Mouse (Mus musculus) embryonic facial prominence, embryonic 13.5 days (tissue): ENCODE data around the gene Lcn6. TPM values are rescaled to one million over a fixed set of nuclear protein-coding genes. Genes with fewer than 3 reads are reported as not detected.
"Not testable (repeated sequence)": the region's sequence is repeated elsewhere in the genome, so short reads cannot be mapped to it uniquely, and the experiment has no call there.

Experiments
- ATAC-seq: fragments of 200-750 bp; cut with Nextera tagmentation; 2 replicates; pipeline ENCODE4 v1.8.0; 2017; ENCODE audit warnings: low read depth; ENCODE audit not compliant: insufficient number of reproducible peaks, insufficient read depth, low FRiP score, low TSS enrichment
- H3K27ac ChIP-seq: fragments of 300-500 bp; sonication (generic); 2 replicates; pipeline ENCODE4 v1.5.1; 2015; ENCODE audit warnings: moderate library complexity, mild to moderate bottlenecking, inconsistent platforms
- H3K27me3 ChIP-seq: fragments of 300-500 bp; sonication (generic); 2 replicates; pipeline ENCODE4 v1.6.1; 2015; ENCODE audit warnings: mild to moderate bottlenecking, inconsistent platforms
- H3K36me3 ChIP-seq: fragments of 300-500 bp; sonication (generic); 2 replicates; pipeline ENCODE4 v1.6.1; 2015; ENCODE audit warnings: mild to moderate bottlenecking, inconsistent platforms
- H3K4me1 ChIP-seq: fragments of 300-500 bp; sonication (generic); 2 replicates; pipeline ENCODE4 v1.6.1; 2015; ENCODE audit warnings: inconsistent platforms
- H3K4me2 ChIP-seq: fragments of 300-500 bp; sonication (generic); 2 replicates; pipeline ENCODE4 v1.6.1; 2015; ENCODE audit warnings: moderate library complexity, mild to moderate bottlenecking, inconsistent platforms
- H3K4me3 ChIP-seq: fragments of 300-500 bp; sonication (generic); 2 replicates; pipeline ENCODE4 v1.5.1; 2015; ENCODE audit warnings: mild to moderate bottlenecking, inconsistent platforms
- H3K9ac ChIP-seq: fragments of 300-500 bp; sonication (generic); 2 replicates; pipeline ENCODE4 v1.6.1; 2015; ENCODE audit warnings: mild to moderate bottlenecking, inconsistent platforms
- H3K9me3 ChIP-seq: fragments of 300-500 bp; sonication (generic); 2 replicates; pipeline ENCODE4 v1.6.1; 2016; ENCODE audit warnings: inconsistent platforms
- WGBS: fragments of 180-500 bp; shearing (Covaris S2); methylation state at CpG from one replicate; pipeline ENCODE4 v1.1.7; 2015; ENCODE audit warnings: mixed read lengths; 5-methylcytosine and 5-hydroxymethylcytosine counted together
- polyA plus RNA-seq: library from polyadenylated mRNA; unstranded; fragments of >200 nt; fragmentation: Nextera tagmentation; extraction: Ambion mirVana; gene quantifications from 2 replicates; pipeline ENCODE4 v1.2.1, GENCODE M21; 2015

Lcn6 gene
- polyA plus RNA-seq, 1 experiment from 2014 or later, result not detected

GRCm38 (mm10) chr2:25661245-25661970 lies 15.2 kb upstream of the Lcn6 start:
- WGBS, result 83% methylated on average over 6 of the region's 6 CpGs
- Histone ChIP-seq H3K9me3 (no peaks in the 10 kb centered on the region), H3K27me3 (no peaks in the 10 kb centered on the region), H3K4me2 (no peak overlapping the region), H3K9ac (no peak overlapping the region), H3K27ac (no peak overlapping the region), H3K36me3 (no peaks in the 10 kb centered on the region), H3K4me1 (no peaks in the 10 kb centered on the region), H3K4me3 (no peak overlapping the region)
- ATAC-seq, result no peak

GRCm38 (mm10) chr2:25663511-25663910 lies 13.1 kb upstream of the Lcn6 start:
- no peaks in the 10 kb centered on the region for H3K36me3 ChIP-seq
- WGBS, result 53% methylated on average over 1 of the region's 1 CpGs

DNA sequence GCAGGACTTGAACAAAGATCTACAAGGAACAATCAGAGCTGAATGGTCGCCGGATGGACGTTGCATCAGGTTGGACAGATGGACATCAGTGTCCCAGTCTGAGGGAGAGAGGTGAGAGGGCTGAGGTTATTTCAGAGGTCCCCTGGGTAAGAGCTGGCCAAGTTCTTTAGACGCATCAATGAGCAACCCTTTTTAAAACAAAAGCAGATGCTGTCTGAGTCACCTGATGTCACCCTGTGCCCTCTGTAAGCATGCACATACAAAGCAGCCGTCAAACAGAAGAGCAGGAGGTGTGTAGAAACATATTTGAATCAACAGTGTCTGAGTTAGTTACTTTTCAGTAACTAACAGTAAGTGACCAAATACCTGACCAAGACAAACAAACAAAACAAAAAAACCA lies 12.5 kb upstream of the Lcn6 start:
- H3K4me1 ChIP-seq, result no peaks in the 10 kb centered on the region
- H3K4me3 ChIP-seq, result no peak overlapping the region
- H3K9me3 ChIP-seq, result no peaks in the 10 kb centered on the region
- H3K36me3 ChIP-seq, result no peaks in the 10 kb centered on the region
- no peaks in the 10 kb centered on the region for H3K27me3 ChIP-seq
- no peak for ATAC-seq
- no peak overlapping the region for H3K4me2 ChIP-seq
- no peak overlapping the region for H3K27ac ChIP-seq
- WGBS, result 71% methylated on average over 5 of the region's 5 CpGs
- no peak overlapping the region for H3K9ac ChIP-seq

More at GRCm38 (mm10) chr2:25663511-25663910, 13.1 kb upstream of the Lcn6 start:
- Histone ChIP-seq H3K4me2 (no peak overlapping the region), H3K27ac (no peak overlapping the region), H3K4me1 (no peaks in the 10 kb centered on the region), H3K9ac (no peak overlapping the region), H3K4me3 (no peak overlapping the region), H3K27me3 (no peaks in the 10 kb centered on the region), H3K9me3 (no peaks in the 10 kb centered on the region)
- no peak for ATAC-seq

DNA sequence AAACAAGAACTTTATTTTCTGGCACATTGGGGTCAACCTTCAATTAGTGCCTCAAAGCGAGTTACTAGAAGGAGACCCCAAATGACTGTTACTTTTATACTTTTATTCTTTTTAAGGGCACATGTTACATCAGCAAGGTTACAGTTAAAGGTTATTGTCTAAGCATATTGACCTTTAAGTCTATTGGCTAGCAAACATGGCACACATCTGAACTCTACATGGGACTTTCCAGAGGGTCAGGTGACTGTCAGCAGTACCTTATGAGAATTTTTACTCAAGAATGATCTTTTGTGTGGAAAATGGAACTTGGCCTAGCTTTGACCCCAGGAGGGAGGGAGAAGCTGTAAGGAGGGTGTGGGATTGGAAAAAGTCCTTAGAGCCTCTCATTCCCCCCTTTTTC lies 10.1 kb upstream of the Lcn6 start:
- Histone ChIP-seq H3K27me3 (no peaks in the 10 kb centered on the region), H3K4me3 (no peak overlapping the region), H3K36me3 (no peaks in the 10 kb centered on the region), H3K27ac (no peak overlapping the region), H3K9me3 (no peaks in the 10 kb centered on the region), H3K4me2 (no peak overlapping the region), H3K9ac (no peak overlapping the region), H3K4me1 (no peaks in the 10 kb centered on the region)
- 70% methylated on average over 1 of the region's 1 CpGs for WGBS
- no peak for ATAC-seq

DNA sequence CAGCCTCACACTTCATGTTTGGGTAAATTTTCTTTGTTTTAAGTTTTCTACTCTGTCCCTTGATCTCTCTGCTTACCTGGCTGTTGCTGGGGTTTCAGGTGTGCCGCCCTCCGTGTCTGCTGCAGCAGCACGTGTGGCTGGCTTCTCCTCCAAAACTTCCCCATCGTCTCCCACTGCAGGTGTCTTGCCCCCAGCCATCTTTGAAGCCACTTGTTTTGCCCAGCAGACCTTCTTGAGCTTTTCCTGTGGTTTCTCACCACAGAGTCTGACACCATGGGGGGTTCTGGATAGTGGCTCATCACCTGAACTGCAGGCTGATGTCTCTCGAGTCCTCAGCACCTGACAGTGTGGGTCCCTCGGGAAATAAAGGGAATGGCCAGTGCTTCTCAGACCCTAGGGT lies 3.0 kb downstream of the Lcn6 start:
- H3K27ac ChIP-seq, result no peak overlapping the region
- H3K27me3 ChIP-seq, result 0 out of 2 replicates have a peak, but pooled peaks cover 1% of the 10 kb centered on the region
- no peak for ATAC-seq
- no peaks in the 10 kb centered on the region for H3K36me3 ChIP-seq
- no peaks in the 10 kb centered on the region for H3K9me3 ChIP-seq
- no peak overlapping the region for H3K4me2 ChIP-seq
- H3K9ac ChIP-seq, result no peak overlapping the region
- H3K4me3 ChIP-seq, result no peak overlapping the region
- 74% methylated on average over 6 of the region's 6 CpGs for WGBS
- 0 out of 2 replicates have a peak, but pooled peaks cover 3% of the 10 kb centered on the region for H3K4me1 ChIP-seq

GRCm38 (mm10) chr2:25682426-25682825 lies 5.8 kb downstream of the Lcn6 start, which contains the start of gene Lcn10:
Lcn10 (plus strand) TSS chr2:25682726.
- H3K27me3 ChIP-seq, result 0 out of 2 replicates have a peak, but pooled peaks cover 3% of the 10 kb centered on the region
- no peaks in the 10 kb centered on the region for H3K36me3 ChIP-seq
- H3K27ac ChIP-seq, result no peak within 1 kb of the TSS
- H3K4me2 ChIP-seq, result no peak within 1 kb of the TSS
- no peak within 1 kb of the TSS for H3K4me3 ChIP-seq
- H3K4me1 ChIP-seq, result 0 out of 2 replicates have a peak, but pooled peaks cover 3% of the 10 kb centered on the region
- no peaks in the 10 kb centered on the region for H3K9me3 ChIP-seq
- no peak within 1 kb of the TSS for H3K9ac ChIP-seq
- 68% methylated on average over 2 of the region's 2 CpGs for WGBS
- no peak for ATAC-seq

GRCm38 (mm10) chr2:25686941-25687340 lies 10.4 kb downstream of the Lcn6 start:
- ATAC-seq, result no peak
- H3K9me3 ChIP-seq, result no peaks in the 10 kb centered on the region
- no peak overlapping the region for H3K9ac ChIP-seq
- 45% methylated on average over 2 of the region's 4 CpGs for WGBS
- no peak overlapping the region for H3K4me3 ChIP-seq
- H3K4me2 ChIP-seq, result no peak overlapping the region
- H3K27ac ChIP-seq, result no peak overlapping the region
- H3K36me3 ChIP-seq, result no peaks in the 10 kb centered on the region
- 0 out of 2 replicates have a peak, but pooled peaks cover 3% of the 10 kb centered on the region for H3K27me3 ChIP-seq
- H3K4me1 ChIP-seq, result no peaks in the 10 kb centered on the region

DNA sequence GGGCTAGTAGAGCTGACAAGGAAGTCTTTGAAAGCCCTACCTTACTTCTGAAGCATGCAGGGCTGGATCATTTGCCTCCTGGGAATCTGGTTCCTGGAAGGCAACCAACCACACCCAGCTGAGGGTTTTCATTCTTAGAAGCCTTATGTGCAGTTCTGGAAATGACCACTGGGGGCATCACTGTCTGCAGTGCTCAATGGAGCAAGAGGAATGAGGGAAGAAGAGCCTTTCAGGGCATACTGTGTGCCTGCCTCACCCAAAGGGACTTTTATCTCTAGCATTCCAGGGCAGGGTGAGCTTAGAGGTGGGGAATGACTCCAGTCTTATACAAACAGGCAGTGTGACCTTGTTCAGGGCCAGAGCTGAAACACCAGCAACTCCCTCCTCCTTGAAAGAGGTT lies 18.0 kb downstream of the Lcn6 start:
- no peak for ATAC-seq
- H3K36me3 ChIP-seq, result no peaks in the 10 kb centered on the region

GRCm38 (mm10) chr2:25696951-25697350 lies 20.4 kb downstream of the Lcn6 start:
- 63% methylated on average over 4 of the region's 4 CpGs for WGBS
- H3K9me3 ChIP-seq, result no peaks in the 10 kb centered on the region

More for the DNA sequence above, 18.0 kb downstream of the Lcn6 start:
- Histone ChIP-seq H3K4me1 (no peaks in the 10 kb centered on the region), H3K4me2 (no peak overlapping the region), H3K27ac (no peak overlapping the region), H3K27me3 (no peaks in the 10 kb centered on the region), H3K4me3 (no peak overlapping the region), H3K9me3 (no peaks in the 10 kb centered on the region), H3K9ac (no peak overlapping the region)

DNA sequence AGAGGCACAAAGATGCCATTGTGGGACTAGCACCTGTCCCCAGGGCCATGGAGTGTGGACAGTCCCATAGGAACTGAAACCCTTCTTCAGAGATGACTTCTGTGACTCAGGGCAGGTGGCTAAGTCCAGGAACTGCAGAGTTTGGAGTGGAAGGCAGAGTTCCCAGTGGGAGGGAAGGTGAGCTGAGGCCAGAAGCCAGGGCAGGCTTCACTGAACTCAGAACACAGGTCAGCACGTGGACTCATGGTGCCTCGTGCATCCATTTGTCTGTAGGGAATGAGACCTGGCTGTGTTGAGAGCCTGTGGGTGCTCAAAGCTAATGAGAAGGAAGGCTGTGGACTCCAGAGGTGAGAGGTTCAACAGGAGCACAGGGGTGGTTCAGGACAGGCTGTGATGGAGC lies 22.1 kb downstream of the Lcn6 start:
- Histone ChIP-seq H3K27ac (no peak overlapping the region), H3K36me3 (no peaks in the 10 kb centered on the region), H3K4me3 (no peak overlapping the region), H3K9ac (no peak overlapping the region), H3K9me3 (no peaks in the 10 kb centered on the region), H3K4me1 (no peaks in the 10 kb centered on the region), H3K4me2 (no peak overlapping the region), H3K27me3 (no peaks in the 10 kb centered on the region)
- 88% methylated on average over 2 of the region's 2 CpGs for WGBS
- ATAC-seq, result no peak

More at GRCm38 (mm10) chr2:25696951-25697350, 20.4 kb downstream of the Lcn6 start:
- no peaks in the 10 kb centered on the region for H3K36me3 ChIP-seq
- H3K9ac ChIP-seq, result no peak overlapping the region
- no peak overlapping the region for H3K4me2 ChIP-seq
- no peak for ATAC-seq
- no peak overlapping the region for H3K27ac ChIP-seq
- no peak overlapping the region for H3K4me3 ChIP-seq
- H3K27me3 ChIP-seq, result no peaks in the 10 kb centered on the region
- no peaks in the 10 kb centered on the region for H3K4me1 ChIP-seq

DNA sequence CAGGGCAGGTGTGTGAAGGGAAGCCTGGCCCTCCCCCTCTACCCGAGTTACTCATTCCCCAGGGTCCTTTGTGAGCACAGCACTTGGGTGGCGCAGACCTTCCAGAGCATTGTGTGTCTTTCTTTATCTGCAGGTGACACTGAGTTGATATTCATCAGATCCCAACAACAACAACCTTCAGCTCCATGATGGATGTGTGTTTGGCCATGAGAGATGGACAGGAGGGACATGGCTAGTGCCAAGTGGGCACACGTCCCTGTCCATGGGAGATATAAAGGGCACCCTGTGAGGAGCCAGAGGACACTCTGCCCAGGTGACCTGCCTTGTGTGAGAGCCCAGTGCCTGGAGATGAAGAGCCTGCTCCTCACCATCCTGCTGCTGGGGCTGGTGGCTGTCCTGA lies 23.2 kb downstream of the Lcn6 start, which contains the start of gene Obp2a:
Gene Obp2a (plus strand): TSS at position 301 of the 400 bp plus-strand sequence.
- not testable (repeated sequence) for H3K27me3 ChIP-seq, H3K9me3 ChIP-seq, H3K4me2 ChIP-seq, H3K27ac ChIP-seq, H3K4me1 ChIP-seq, H3K9ac ChIP-seq, ATAC-seq, H3K4me3 ChIP-seq, H3K36me3 ChIP-seq
- WGBS, result 77% methylated on average over 3 of the region's 3 CpGs

DNA sequence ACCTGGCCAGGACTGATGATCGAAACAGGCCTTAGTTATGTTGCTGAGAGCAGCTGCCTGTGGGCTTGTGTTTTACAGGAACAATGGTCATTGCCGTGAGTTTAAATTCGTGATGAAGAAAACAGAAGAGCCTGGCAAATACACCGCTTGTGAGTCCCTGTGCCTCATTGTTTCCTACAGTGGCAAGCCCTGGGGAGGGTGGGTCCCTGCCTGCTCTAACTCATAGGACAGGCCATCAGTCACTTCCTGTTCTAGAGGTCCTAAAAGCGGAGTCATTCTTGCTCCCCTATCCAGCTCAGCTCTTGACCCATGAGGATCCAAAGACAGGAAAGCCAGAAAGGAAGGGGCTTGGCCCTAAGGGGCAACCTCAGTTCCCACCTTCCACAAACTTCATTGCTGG lies 24.4 kb downstream of the Lcn6 start:
- ATAC-seq, result no peak
- Histone ChIP-seq H3K36me3 (no peaks in the 10 kb centered on the region), H3K4me1 (no peaks in the 10 kb centered on the region), H3K9me3 (no peaks in the 10 kb centered on the region), H3K9ac (no peak overlapping the region), H3K27ac (no peak overlapping the region), H3K4me2 (no peak overlapping the region), H3K4me3 (no peak overlapping the region), H3K27me3 (no peaks in the 10 kb centered on the region)
- 85% methylated on average over 5 of the region's 5 CpGs for WGBS
